11 mouse cellular contexts compared by ENCODE assay signal in genomic region chr10:70317394-70317965, GRCm38 (mm10).
"Had no signal": no experiment of that assay in that cellular context is flagged by ENCODE, and none has a peak within 500 bp of the region (broad histone marks: within the 10 kb centered on the region; RNA-seq: fewer than 3 reads in every experiment).

No protein-coding gene starts in this region.

- H3K9ac ChIP-seq: limb, embryonic 13.5 days; liver, embryonic 14.5 days; neural tube, embryonic 15.5 days had no signal

- H3K9me3 ChIP-seq: limb, embryonic 13.5 days; neural tube, embryonic 15.5 days had no signal

- H3K4me2 ChIP-seq: limb, embryonic 13.5 days; neural tube, embryonic 15.5 days had no signal

- H3K4me1 ChIP-seq: limb, embryonic 13.5 days had no signal

- ATAC-seq: intestine, embryonic 16.5 days had no signal

- H3K36me3 ChIP-seq: limb, embryonic 13.5 days; neural tube, embryonic 15.5 days had no signal

- DNase-seq: left cerebral cortex, postnatal 4 days; lung, adult 18-20 months; midbrain, embryonic 14.5 days; right cerebral cortex, adult 18-20 months; right cerebral cortex, postnatal 25 days; thymus, postnatal 4 days had no signal

- H3K27ac ChIP-seq: limb, embryonic 13.5 days; liver, embryonic 14.5 days; neural tube, embryonic 15.5 days had no signal

- H3K27me3 ChIP-seq: limb, embryonic 13.5 days; neural tube, embryonic 15.5 days had no signal

- H3K4me3 ChIP-seq: limb, embryonic 13.5 days; myocyte; neural tube, embryonic 15.5 days had no signal
